Mouse (Mus musculus) spleen, postnatal 14 days (tissue): ENCODE measurements around the gene Mpp1.

Experiments used
- DNase-seq, 2 experiments: peaks; one replicate each; pipeline ENCODE4 v3.0.0; 2021 to 2022; ENCODE audit warnings: low spot score in 2 of 2

The Mpp1 gene

GRCm38 (mm10) chrX:75083982-75084773, 46.6 kb downstream of the Mpp1 start:
- peak in 1 of 2 experiments; percentile 1 for DNase-seq

- DNase-seq, result peak in 1 of 2 experiments; percentile 21
Observed at GRCm38 (mm10) chrX:75082351-75082750, 48.5 kb downstream of the Mpp1 start.
